Comparison of ENCODE assay signal across 19 mouse cellular contexts in genomic region chr14:73104913-73105312, GRCm38 (mm10). TPM values are rescaled to one million over a fixed set of nuclear protein-coding genes. Genes with fewer than 3 reads are reported as not detected.
"Had no signal": no experiment of that assay in that cellular context is flagged by ENCODE, and none has a peak within 500 bp of the region (broad histone marks: within the 10 kb centered on the region; RNA-seq: fewer than 3 reads in every experiment).

No protein-coding gene starts in this region.

- H3K9ac ChIP-seq: hindbrain, embryonic 15.5 days; limb, embryonic 13.5 days; liver, embryonic 14.5 days; liver, postnatal 0 days; lung, embryonic 15.5 days; neural tube, embryonic 12.5 days; neural tube, embryonic 15.5 days had no signal

- H3K27ac ChIP-seq: hindbrain, embryonic 15.5 days; left cerebral cortex, adult 2 months; limb, embryonic 13.5 days; liver, embryonic 14.5 days; lung, embryonic 15.5 days; midbrain, embryonic 10.5 days; neural tube, embryonic 12.5 days; neural tube, embryonic 15.5 days had no signal

- H3K9me3 ChIP-seq: hindbrain, embryonic 15.5 days; limb, embryonic 13.5 days; lung, embryonic 15.5 days; megakaryocyte, embryonic 14.5 days; midbrain, embryonic 10.5 days; neural tube, embryonic 12.5 days; neural tube, embryonic 15.5 days had no signal

- H3K4me3 ChIP-seq: hindbrain, embryonic 15.5 days; left cerebral cortex, adult 2 months; limb, embryonic 13.5 days; lung, embryonic 15.5 days; midbrain, embryonic 10.5 days; neural tube, embryonic 12.5 days; neural tube, embryonic 15.5 days had no signal

- ATAC-seq: liver, postnatal 0 days had no signal

- DNase-seq: kidney, adult 18-20 months; kidney, adult 9 months; kidney, postnatal 14 days; kidney, postnatal 4 days; lung, postnatal 10 days; midbrain, embryonic 14.5 days; right cerebral cortex, adult 18-20 months; right cerebral cortex, postnatal 14 days; right cerebral cortex, postnatal 4 days had no signal

- H3K36me3 ChIP-seq: hindbrain, embryonic 15.5 days; limb, embryonic 13.5 days; lung, embryonic 15.5 days; midbrain, embryonic 10.5 days; neural tube, embryonic 12.5 days; neural tube, embryonic 15.5 days had no signal

- H3K27me3 ChIP-seq: hindbrain, embryonic 15.5 days; megakaryocyte, embryonic 14.5 days; neural tube, embryonic 12.5 days; neural tube, embryonic 15.5 days had no signal

- H3K4me2 ChIP-seq: hindbrain, embryonic 15.5 days; limb, embryonic 13.5 days; lung, embryonic 15.5 days; neural tube, embryonic 15.5 days had no signal

RNA-seq across cellular contexts. Expression of gene Cysltr2, which starts 56.0 kb away (rescaled TPM):
- polyA plus RNA-seq: limb, embryonic 13.5 days; midbrain, embryonic 10.5 days; neural tube, embryonic 12.5 days had no signal
